Mouse (Mus musculus) forebrain, embryonic 12.5 days (tissue): ENCODE results near the gene Rere. TPM values are rescaled to one million over a fixed set of nuclear protein-coding genes. Genes with fewer than 3 reads are reported as not detected.
A peak's percentile ranks its signal among the peaks of the same experiment; 100 is the strongest.
"Not testable (repeated sequence)": the region's sequence is repeated elsewhere in the genome, so short reads cannot be mapped to it uniquely, and the experiment has no call there.

Experiments
- ATAC-seq: fragments of 200-750 bp; cut with Nextera tagmentation; 2 replicates; pipeline ENCODE4 v1.8.0; 2017; ENCODE audit warnings: moderate TSS enrichment; ENCODE audit not compliant: low FRiP score
- H3K27ac ChIP-seq: fragments of 300-500 bp; sonication (generic); 2 replicates; pipeline ENCODE4 v1.5.1; 2016; ENCODE audit warnings: mild to moderate bottlenecking
- H3K27me3 ChIP-seq: fragments of 300-500 bp; sonication (generic); 2 replicates; pipeline ENCODE4 v1.6.1; 2016; ENCODE audit warnings: mild to moderate bottlenecking
- H3K36me3 ChIP-seq: fragments of 300-500 bp; sonication (generic); replicated peaks from 2 replicates; pipeline ENCODE4 v1.6.1; 2016; ENCODE audit warnings: mild to moderate bottlenecking
- H3K4me1 ChIP-seq: fragments of 300-500 bp; sonication (generic); 2 replicates; pipeline ENCODE4 v1.6.1; 2016
- H3K4me2 ChIP-seq: fragments of 300-500 bp; sonication (generic); 2 replicates; pipeline ENCODE4 v1.6.1; 2016; ENCODE audit warnings: mild to moderate bottlenecking, moderate library complexity
- H3K4me3 ChIP-seq: fragments of 300-500 bp; sonication (generic); replicated peaks from 2 replicates; pipeline ENCODE4 v1.5.1; 2016; ENCODE audit warnings: mild to moderate bottlenecking
- H3K9ac ChIP-seq: fragments of 300-500 bp; sonication (generic); 2 replicates; pipeline ENCODE4 v1.6.1; 2016; ENCODE audit warnings: mild to moderate bottlenecking
- H3K9me3 ChIP-seq: fragments of 300-500 bp; sonication (generic); 2 replicates; pipeline ENCODE4 v1.6.1; 2016
- WGBS: fragments of 180-500 bp; shearing (Covaris S2); methylation state at CpG from one replicate; pipeline ENCODE4 v1.1.7; 2016; 5-methylcytosine and 5-hydroxymethylcytosine counted together
- polyA plus RNA-seq: library from polyadenylated mRNA; unstranded; fragments of >200 nt; fragmentation: Nextera tagmentation; extraction: Ambion mirVana; gene quantifications from 2 replicates; pipeline ENCODE4 v1.2.1, GENCODE M21; 2016

The Rere gene
- polyA plus RNA-seq, 1 experiment from 2014 or later = 44.4 TPM

- Histone ChIP-seq H3K36me3 (no peaks in the 10 kb centered on the region; the same call in 1 of the 2 replicates), H3K27ac (no peak overlapping the region), H3K9ac (no peak overlapping the region), H3K4me2 (no peak overlapping the region), H3K9me3 (no peaks in the 10 kb centered on the region), H3K4me1 (peaks cover 33% of the 10 kb centered on the region), H3K27me3 (no peaks in the 10 kb centered on the region), H3K4me3 (no peak overlapping the region)
- WGBS = 79% methylated on average over 4 of the region's 4 CpGs
- ATAC-seq = no peak
Observed at GRCm38 (mm10) chr4:150491710-150492109, 210.3 kb downstream of the Rere start.

- Histone ChIP-seq H3K4me1 (peaks cover 17% of the 10 kb centered on the region), H3K27me3 (no peaks in the 10 kb centered on the region), H3K9ac (no peak overlapping the region), H3K9me3 (no peaks in the 10 kb centered on the region), H3K4me2 (no peak overlapping the region), H3K27ac (no peak overlapping the region), H3K36me3 (no peaks in the 10 kb centered on the region; the same call in 1 of the 2 replicates), H3K4me3 (no peak overlapping the region)
- no peak for ATAC-seq
- WGBS = 90% methylated on average over 7 of the region's 7 CpGs
Observed at GRCm38 (mm10) chr4:150493258-150493937, 212.0 kb downstream of the Rere start.

GRCm38 (mm10) chr4:150493938-150494330 lies 212.5 kb downstream of the Rere start:
- WGBS = 97% methylated on average over 5 of the region's 5 CpGs
- not testable (repeated sequence) for H3K4me3 ChIP-seq

GRCm38 (mm10) chr4:150495568-150495967 lies 214.1 kb downstream of the Rere start:
- no peak overlapping the region for H3K9ac ChIP-seq
- H3K4me1 ChIP-seq = peaks cover 10% of the 10 kb centered on the region
- H3K9me3 ChIP-seq = no peaks in the 10 kb centered on the region
- ATAC-seq = no peak
- no peak overlapping the region for H3K27ac ChIP-seq
- no peak overlapping the region for H3K4me3 ChIP-seq
- 48% methylated on average over 2 of the region's 2 CpGs for WGBS
- H3K27me3 ChIP-seq = no peaks in the 10 kb centered on the region
- H3K36me3 ChIP-seq = no peaks in the 10 kb centered on the region; the same call in 1 of the 2 replicates
- H3K4me2 ChIP-seq = no peak overlapping the region

More at GRCm38 (mm10) chr4:150493938-150494330, 212.5 kb downstream of the Rere start:
- not testable (repeated sequence) for H3K9ac ChIP-seq, H3K9me3 ChIP-seq, H3K27me3 ChIP-seq, H3K4me2 ChIP-seq, H3K36me3 ChIP-seq, ATAC-seq, H3K27ac ChIP-seq
- H3K4me1 ChIP-seq = peaks cover 11% of the 10 kb centered on the region

GRCm38 (mm10) chr4:150504304-150505021 lies 223.0 kb downstream of the Rere start:
- Histone ChIP-seq H3K36me3 (peaks cover 29% of the 10 kb centered on the region), H3K27ac (no peak overlapping the region), H3K4me2 (no peak overlapping the region), H3K4me1 (no peaks in the 10 kb centered on the region), H3K27me3 (no peaks in the 10 kb centered on the region), H3K9ac (no peak overlapping the region), H3K4me3 (no peak overlapping the region), H3K9me3 (no peaks in the 10 kb centered on the region)
- no peak for ATAC-seq
- 94% methylated on average over 11 of the region's 11 CpGs for WGBS

- no peak overlapping the region for H3K4me2 ChIP-seq
- no peak overlapping the region for H3K27ac ChIP-seq
- peaks cover 49% of the 10 kb centered on the region for H3K36me3 ChIP-seq
- no peak overlapping the region for H3K4me3 ChIP-seq
- WGBS = 83% methylated on average over 3 of the region's 3 CpGs
- no peak overlapping the region for H3K9ac ChIP-seq
- H3K9me3 ChIP-seq = no peaks in the 10 kb centered on the region
- H3K27me3 ChIP-seq = no peaks in the 10 kb centered on the region
- no peaks in the 10 kb centered on the region for H3K4me1 ChIP-seq
- no peak for ATAC-seq
Observed at GRCm38 (mm10) chr4:150509026-150509712, 227.7 kb downstream of the Rere start.

GRCm38 (mm10) chr4:150510036-150510435 lies 228.6 kb downstream of the Rere start:
- H3K9ac ChIP-seq = no peak overlapping the region
- no peaks in the 10 kb centered on the region for H3K9me3 ChIP-seq
- no peak overlapping the region for H3K27ac ChIP-seq
- 86% methylated on average over 2 of the region's 2 CpGs for WGBS
- no peaks in the 10 kb centered on the region for H3K4me1 ChIP-seq
- ATAC-seq = no peak
- H3K4me2 ChIP-seq = no peak overlapping the region
- peaks cover 46% of the 10 kb centered on the region for H3K36me3 ChIP-seq
- no peak overlapping the region for H3K4me3 ChIP-seq
- H3K27me3 ChIP-seq = no peaks in the 10 kb centered on the region

GRCm38 (mm10) chr4:150513387-150513786 lies 231.9 kb downstream of the Rere start:
- not testable (repeated sequence) for H3K4me2 ChIP-seq, H3K4me3 ChIP-seq, H3K27me3 ChIP-seq, ATAC-seq, H3K9ac ChIP-seq, H3K9me3 ChIP-seq, H3K27ac ChIP-seq
- Histone ChIP-seq H3K4me1 (peaks cover 12% of the 10 kb centered on the region), H3K36me3 (peaks cover 44% of the 10 kb centered on the region)
- 95% methylated on average over 4 of the region's 6 CpGs for WGBS

- Histone ChIP-seq H3K27me3 (no peaks in the 10 kb centered on the region), H3K27ac (no peak overlapping the region), H3K9ac (no peak overlapping the region), H3K4me2 (no peak overlapping the region), H3K9me3 (no peaks in the 10 kb centered on the region), H3K36me3 (peaks cover 22% of the 10 kb centered on the region), H3K4me1 (peaks cover 12% of the 10 kb centered on the region), H3K4me3 (no peak overlapping the region)
- 77% methylated on average over 2 of the region's 2 CpGs for WGBS
- no peak for ATAC-seq
Observed at GRCm38 (mm10) chr4:150516201-150516600, 234.8 kb downstream of the Rere start.

- Histone ChIP-seq H3K36me3 (peaks cover 16% of the 10 kb centered on the region), H3K9me3 (no peaks in the 10 kb centered on the region), H3K27me3 (no peaks in the 10 kb centered on the region), H3K4me1 (peaks cover 12% of the 10 kb centered on the region), H3K9ac (no peak overlapping the region), H3K4me3 (no peak overlapping the region), H3K27ac (peak overlapping the region; percentile 62), H3K4me2 (no peak overlapping the region)
- no peak; the same call in 1 of the 2 replicates for ATAC-seq
- 47% methylated on average over 4 of the region's 4 CpGs for WGBS
Observed at GRCm38 (mm10) chr4:150517381-150517780, 235.9 kb downstream of the Rere start.

- Histone ChIP-seq H3K4me1 (peaks cover 12% of the 10 kb centered on the region), H3K4me2 (no peak overlapping the region), H3K27me3 (no peaks in the 10 kb centered on the region), H3K9me3 (no peaks in the 10 kb centered on the region), H3K9ac (no peak overlapping the region), H3K27ac (no peak overlapping the region), H3K4me3 (no peak overlapping the region), H3K36me3 (peaks cover 5% of the 10 kb centered on the region; the same call in 1 of the 2 replicates)
- 93% methylated on average over 5 of the region's 5 CpGs for WGBS
- no peak for ATAC-seq
Observed at GRCm38 (mm10) chr4:150518826-150519225, 237.4 kb downstream of the Rere start.

- Histone ChIP-seq H3K4me2 (no peak overlapping the region), H3K9ac (no peak overlapping the region), H3K36me3 (peaks cover 11% of the 10 kb centered on the region), H3K27ac (no peak overlapping the region), H3K4me3 (no peak overlapping the region), H3K9me3 (no peaks in the 10 kb centered on the region), H3K27me3 (no peaks in the 10 kb centered on the region), H3K4me1 (peaks cover 12% of the 10 kb centered on the region)
- 90% methylated on average over 1 of the region's 1 CpGs for WGBS
- no peak for ATAC-seq
Observed at GRCm38 (mm10) chr4:150520069-150520468, 238.6 kb downstream of the Rere start.
